Mouse (Mus musculus) kidney, postnatal 14 days (tissue): Measurements from ENCODE around the gene Cited4.

Experiments used
- DNase-seq: peaks from one replicate; pipeline ENCODE4 v3.0.0; 2022; ENCODE audit warnings: mixed read lengths

Gene Cited4

GRCm38 (mm10) chr4:120666358-120667024, at the start of gene Cited4:
Gene Cited4, plus strand, starts transcription at chr4:120666572.
- peak; percentile 95 for DNase-seq

GRCm38 (mm10) chr4:120627728-120628127, 38.6 kb upstream of the Cited4 start:
- DNase-seq, result no peak

- no peak for DNase-seq
These were observed 36.0 kb upstream of the Cited4 start for GRCm38 (mm10) chr4:120630218-120630931.

- DNase-seq, result no peak
These were observed 34.5 kb upstream of the Cited4 start for GRCm38 (mm10) chr4:120631828-120632227.

- DNase-seq, result no peak
These were observed 31.0 kb upstream of the Cited4 start for GRCm38 (mm10) chr4:120635351-120635750.

- no peak for DNase-seq
These were observed 24.4 kb upstream of the Cited4 start for GRCm38 (mm10) chr4:120641946-120642345.

GRCm38 (mm10) chr4:120643899-120644298, 22.5 kb upstream of the Cited4 start:
- no peak for DNase-seq

GRCm38 (mm10) chr4:120649369-120650207, 16.8 kb upstream of the Cited4 start:
- peak; percentile 15 for DNase-seq

- no peak for DNase-seq
These were observed 16.2 kb upstream of the Cited4 start for GRCm38 (mm10) chr4:120650208-120650592.

GRCm38 (mm10) chr4:120655898-120656297, 10.5 kb upstream of the Cited4 start:
- no peak for DNase-seq

- no peak for DNase-seq
These were observed 5.9 kb upstream of the Cited4 start for GRCm38 (mm10) chr4:120660485-120660884.

GRCm38 (mm10) chr4:120664601-120665000, 1.8 kb upstream of the Cited4 start:
- no peak for DNase-seq

- no peak for DNase-seq
These were observed 1.1 kb upstream of the Cited4 start for GRCm38 (mm10) chr4:120665144-120665700.

GRCm38 (mm10) chr4:120665782-120666181, 590 bp upstream of the Cited4 start:
- DNase-seq, result peak; percentile 38

- DNase-seq, result peak; percentile 66
These were observed 701 bp downstream of the Cited4 start for GRCm38 (mm10) chr4:120667045-120667501.

- no peak for DNase-seq
These were observed 1.2 kb downstream of the Cited4 start for GRCm38 (mm10) chr4:120667555-120667954.

- DNase-seq, result peak; percentile 23
These were observed 2.2 kb downstream of the Cited4 start for GRCm38 (mm10) chr4:120668551-120668950.

GRCm38 (mm10) chr4:120669585-120669984, 3.2 kb downstream of the Cited4 start:
- no peak for DNase-seq

- no peak for DNase-seq
These were observed 4.7 kb downstream of the Cited4 start for GRCm38 (mm10) chr4:120671046-120671445.

- no peak for DNase-seq
These were observed 7.2 kb downstream of the Cited4 start for GRCm38 (mm10) chr4:120673606-120674005.

GRCm38 (mm10) chr4:120674775-120675451, 8.5 kb downstream of the Cited4 start:
- no peak for DNase-seq

- no peak for DNase-seq
These were observed 9.3 kb downstream of the Cited4 start for GRCm38 (mm10) chr4:120675640-120676039.
